Mouse (Mus musculus): ENCODE data around the gene Adtrp. TPM values are rescaled to one million over a fixed set of nuclear protein-coding genes. Genes with fewer than 3 reads are reported as not detected.

Adtrp gene
- total and polyA plus RNA-seq, 3 experiments, result 6.9 to 132 (median 52.7) TPM

DNA sequence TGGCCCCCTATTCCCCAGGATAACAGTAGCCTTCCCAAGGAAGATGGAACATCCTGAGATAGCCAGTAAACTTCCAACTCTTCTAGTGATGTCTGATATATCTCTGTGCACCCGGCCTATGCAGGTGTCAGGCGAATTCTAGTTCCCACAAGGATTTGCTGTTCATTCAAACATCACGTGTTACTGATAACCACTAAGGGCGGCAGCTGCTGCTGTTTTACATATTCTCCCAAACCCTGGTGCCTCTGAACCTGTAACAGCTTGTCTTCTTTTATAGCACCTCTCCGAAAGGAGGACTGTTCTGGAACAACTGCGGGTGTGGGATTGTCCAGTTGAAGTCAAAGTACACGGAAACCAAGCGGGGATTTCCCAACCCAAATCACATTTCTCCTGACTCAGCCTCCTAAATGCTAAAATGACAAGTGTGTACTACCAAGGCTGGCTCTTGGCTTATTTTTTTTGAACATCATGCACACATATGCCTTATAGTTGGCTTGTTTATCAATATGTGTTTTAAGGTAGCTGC, 13.8 kb downstream of the Adtrp start:
- DNase-seq, result no peak

- peak; percentile 19 for DNase-seq
These were observed 19.2 kb downstream of the Adtrp start for GRCm38 (mm10) chr13:41828296-41828754.

- no peak for DNase-seq
These were observed 19.9 kb downstream of the Adtrp start for GRCm38 (mm10) chr13:41827581-41827980.

- no peak for DNase-seq
These were observed 22.0 kb downstream of the Adtrp start for GRCm38 (mm10) chr13:41825379-41825966.

GRCm38 (mm10) chr13:41823077-41823476, 24.4 kb downstream of the Adtrp start:
- peak; percentile 28 for DNase-seq

DNA sequence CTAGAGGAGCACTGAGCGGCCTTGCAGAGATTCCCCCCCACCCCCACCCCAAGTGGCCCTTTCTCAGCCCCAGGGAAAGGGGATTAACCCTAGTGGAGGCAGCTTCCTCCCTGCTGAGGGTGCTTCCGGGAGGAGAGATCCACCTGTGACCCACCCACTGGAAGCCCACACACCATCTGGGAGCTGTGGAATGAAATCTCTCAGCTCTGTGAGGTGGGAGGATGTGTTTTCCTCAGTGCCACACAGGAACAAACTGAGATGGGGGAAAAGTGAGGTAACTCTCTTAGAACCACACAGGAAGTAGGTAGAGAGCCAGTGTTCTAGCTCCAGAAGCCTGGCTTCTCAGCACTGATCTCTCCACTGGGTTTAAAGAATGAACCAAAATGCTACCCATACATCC, 24.9 kb downstream of the Adtrp start:
- no peak for DNase-seq

- DNase-seq, result no peak
These were observed 25.4 kb downstream of the Adtrp start for GRCm38 (mm10) chr13:41822091-41822490.

DNA sequence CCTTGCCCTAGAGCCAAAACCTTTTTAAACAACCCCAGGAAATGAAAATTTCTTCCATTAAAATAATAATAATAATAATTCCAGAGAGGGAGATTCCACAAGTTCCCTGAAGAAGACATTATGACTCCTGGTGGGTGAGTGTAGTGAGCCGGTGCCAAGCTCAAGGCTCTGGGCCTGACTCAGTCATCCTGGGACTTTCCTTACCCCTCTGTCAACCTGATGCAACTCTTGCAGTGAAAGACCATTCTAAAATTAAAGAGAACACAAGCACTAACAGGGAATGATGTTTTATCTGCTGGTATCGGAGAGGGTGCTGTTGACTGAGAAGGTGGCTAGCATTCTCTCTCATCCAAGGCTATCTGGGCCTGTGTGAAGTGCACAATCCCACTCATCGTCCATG, 26.5 kb downstream of the Adtrp start:
- no peak for DNase-seq

DNA sequence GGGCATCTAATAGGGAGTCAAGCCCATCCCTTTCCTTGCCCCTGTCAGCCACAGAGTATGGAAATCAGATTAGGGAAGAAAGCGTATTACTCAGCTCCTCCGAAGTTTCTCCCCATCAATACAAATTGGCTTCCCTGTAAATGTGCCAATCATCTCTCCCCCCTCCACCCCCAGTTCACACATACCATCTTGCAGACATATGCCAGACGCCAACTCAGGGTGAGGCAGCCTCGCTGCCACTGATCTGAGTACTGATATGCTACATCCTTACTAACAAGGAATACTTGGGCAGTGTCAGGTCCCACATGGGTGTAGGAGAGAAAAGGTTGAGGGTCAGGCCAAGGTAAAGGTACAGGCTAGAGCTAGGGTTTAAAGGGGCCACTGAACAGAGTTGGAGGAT, 27.6 kb downstream of the Adtrp start:
- no peak for DNase-seq

DNA sequence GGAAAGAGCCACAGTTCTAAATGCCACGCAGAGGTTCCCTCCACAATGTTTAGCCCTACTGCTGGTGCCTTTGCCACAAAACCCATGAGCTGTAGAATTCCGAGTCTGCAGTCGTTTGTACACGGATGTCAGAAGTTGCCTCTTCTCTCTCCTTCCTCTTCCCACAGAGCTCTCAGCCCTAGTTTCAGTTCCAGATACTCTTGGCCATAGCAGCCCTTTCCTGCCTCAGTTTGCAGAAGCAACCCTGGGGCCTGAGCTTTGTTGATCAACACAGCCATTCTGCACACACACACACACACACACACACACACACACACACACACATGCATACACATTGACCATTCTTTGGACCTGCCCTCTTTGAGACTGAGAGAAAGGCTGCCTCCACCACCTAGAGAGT, 28.0 kb downstream of the Adtrp start:
- no peak for DNase-seq

GRCm38 (mm10) chr13:41817583-41817982, 29.9 kb downstream of the Adtrp start:
- no peak for DNase-seq

DNA sequence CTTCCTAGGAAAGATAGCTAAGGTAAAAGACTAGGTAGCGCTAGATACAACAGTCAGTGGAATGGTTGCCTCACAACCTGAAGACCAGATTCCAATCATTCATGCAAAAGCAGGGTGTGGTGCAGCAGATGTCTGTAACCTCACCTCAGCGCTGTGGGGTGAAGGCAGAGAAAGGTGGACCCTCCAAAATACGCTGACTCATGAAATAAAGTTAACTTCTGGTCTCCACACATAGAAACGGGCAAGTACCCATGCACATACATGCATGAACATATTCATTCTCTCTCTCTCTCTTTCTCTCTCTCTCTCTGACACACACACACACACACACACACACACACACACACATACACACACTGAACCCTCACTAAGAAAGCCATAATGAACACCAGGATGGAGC, 30.8 kb downstream of the Adtrp start:
- no peak for DNase-seq

- DNase-seq, result no peak
These were observed 36.7 kb downstream of the Adtrp start for GRCm38 (mm10) chr13:41810776-41811175.

GRCm38 (mm10) chr13:41807815-41808214, 39.7 kb downstream of the Adtrp start:
- no peak for DNase-seq

DNA sequence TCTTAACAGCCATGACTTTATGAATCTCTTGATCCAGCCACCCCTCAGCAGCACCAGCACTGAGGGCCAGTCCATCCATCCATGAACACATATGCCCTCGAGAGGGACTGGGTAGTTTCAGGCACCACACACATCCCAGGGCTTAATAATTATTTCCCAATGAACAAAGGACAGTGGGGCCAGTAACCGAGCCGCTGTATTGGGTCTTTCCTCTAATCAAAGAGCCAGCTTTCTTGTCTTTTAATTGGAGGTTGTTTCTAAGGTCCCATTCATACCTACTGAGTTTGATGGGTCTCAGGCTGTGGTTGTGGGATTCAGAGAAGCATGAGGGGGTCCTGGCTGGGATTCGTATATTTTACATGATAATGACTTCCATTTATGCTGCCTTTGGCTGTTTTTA, 40.2 kb downstream of the Adtrp start:
- no peak for DNase-seq

GRCm38 (mm10) chr13:41805138-41805820, 42.2 kb downstream of the Adtrp start:
- DNase-seq, result no peak

GRCm38 (mm10) chr13:41803656-41804265, 43.7 kb downstream of the Adtrp start:
- no peak for DNase-seq

DNA sequence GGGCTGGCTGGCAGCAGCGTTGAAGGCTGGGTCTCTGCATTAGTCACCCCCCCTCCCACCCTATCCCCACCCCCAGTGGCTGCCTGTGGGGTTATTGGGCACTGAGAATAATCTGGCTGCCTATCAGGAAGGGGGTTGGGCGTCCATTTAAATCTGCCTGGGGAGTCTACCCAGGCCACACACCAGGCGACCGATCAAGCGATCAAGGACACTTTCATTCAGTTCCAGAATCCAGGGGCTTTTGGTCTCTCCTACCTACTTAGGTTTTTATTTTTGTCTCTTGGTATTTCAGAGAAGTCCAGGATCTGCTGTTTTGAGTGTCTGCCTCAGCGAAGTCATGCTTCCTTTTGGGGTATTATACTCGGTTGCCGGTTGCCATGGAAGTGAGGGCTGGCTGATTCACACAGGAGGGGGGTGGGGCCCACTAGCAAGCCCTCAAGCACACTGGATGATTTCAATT, 46.3 kb downstream of the Adtrp start:
- peak; percentile 72 for DNase-seq

DNA sequence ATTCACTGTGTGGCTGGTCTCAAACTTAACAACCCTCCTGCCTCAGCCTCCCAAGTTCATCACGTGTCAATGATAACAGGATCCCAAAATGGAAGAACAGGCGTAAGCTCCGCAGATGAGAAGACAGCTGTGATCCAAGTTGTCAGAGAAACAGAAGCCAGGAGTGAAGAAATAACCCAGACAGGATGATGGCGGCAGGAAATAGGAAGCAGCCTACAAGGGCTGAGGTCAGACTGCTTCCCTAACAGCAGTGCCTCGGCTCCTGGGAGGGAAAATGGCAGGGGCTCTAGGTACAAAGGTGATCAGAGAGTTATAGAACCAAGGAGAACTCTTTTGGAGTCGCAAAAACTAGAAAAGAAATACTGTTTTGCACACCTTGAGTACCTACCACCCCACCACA, 54.6 kb downstream of the Adtrp start:
- DNase-seq, result no peak

- DNase-seq, result no peak
These were observed 59.5 kb downstream of the Adtrp start for GRCm38 (mm10) chr13:41787863-41788536.

GRCm38 (mm10) chr13:41786640-41787039, 60.8 kb downstream of the Adtrp start:
- DNase-seq, result no peak

DNA sequence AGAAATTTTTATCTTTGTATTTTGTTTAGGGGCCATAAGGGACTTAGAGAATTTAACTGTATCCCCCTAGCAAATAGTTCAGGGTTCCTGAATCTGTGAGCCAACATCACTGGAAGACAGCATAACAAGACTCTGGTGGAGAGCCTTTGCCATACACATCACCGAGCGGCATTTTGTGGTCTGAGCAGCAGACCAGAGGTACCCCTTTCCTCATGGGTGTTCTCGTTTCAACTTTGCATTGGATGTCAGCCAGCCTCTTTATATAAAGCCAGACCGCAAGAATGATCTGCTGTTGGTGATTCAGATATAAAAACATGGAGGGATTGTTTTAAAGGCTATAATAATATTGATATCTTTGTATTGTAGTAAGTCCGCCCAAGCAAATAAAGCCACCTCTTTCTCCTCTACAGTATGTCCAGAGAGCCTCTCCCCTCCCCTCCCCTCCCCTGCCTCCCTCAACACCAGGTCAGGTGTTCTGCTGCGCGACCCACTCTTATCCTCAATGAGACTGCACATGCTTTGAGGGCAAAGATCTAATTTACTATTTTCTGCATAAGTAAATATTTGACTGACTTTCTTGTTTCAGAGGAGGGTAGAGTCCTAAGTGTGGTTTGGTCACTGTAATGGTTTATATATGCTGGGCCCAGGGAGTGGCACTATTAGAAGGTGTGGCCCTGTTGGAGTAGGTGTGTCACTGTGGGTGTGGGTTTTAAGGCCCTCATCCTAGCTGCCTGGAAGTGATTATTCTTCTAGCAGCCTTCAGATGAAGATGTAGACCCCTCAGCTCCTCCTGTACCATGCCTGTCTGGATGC, 62.4 kb downstream of the Adtrp start:
- no peak for DNase-seq
